Mouse (Mus musculus): ENCODE measurements around the gene Majin. TPM values are rescaled to one million over a fixed set of nuclear protein-coding genes. Genes with fewer than 3 reads are reported as not detected.

The Majin gene
- not detected in 2 replicates for polyA plus RNA-seq (2014; fragmentation: Nextera tagmentation; extraction: Ambion mirVana)

DNA sequence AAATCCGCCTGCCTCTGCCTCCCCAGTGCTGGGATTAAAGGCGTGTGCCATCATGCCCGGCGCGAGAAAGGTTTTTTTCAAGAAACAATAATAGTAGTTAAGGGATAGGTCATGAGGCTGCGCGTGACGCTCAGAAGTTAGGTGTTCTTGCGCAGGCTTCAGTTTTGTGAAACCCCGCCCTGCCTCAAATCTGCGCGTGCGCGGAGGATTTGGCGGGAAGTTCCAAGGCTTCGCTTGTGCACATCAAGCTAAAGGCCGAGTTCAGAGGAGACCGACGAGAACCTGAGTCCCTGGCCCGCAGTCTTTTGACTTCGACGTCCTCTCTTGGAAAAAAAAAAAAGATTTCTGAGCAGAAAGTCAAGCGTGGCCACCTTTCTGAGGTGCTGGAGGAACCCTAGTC is at the start of gene Majin:
Gene Majin, plus strand, starts transcription at position 258 of the 400 bp plus-strand sequence.
- no peaks in the 10 kb centered on the region for H3K4me1 ChIP-seq (replicated peaks; ENCODE audit: control insufficient read depth, insufficient read depth, low read length)
- H3K9ac ChIP-seq (ENCODE audit: low read length): no peak within 1 kb of the TSS
- no peaks in the 10 kb centered on the region for H3K9me3 ChIP-seq (ENCODE audit: control insufficient read depth, low read length)
- no peak within 1 kb of the TSS for H3K4me2 ChIP-seq (ENCODE audit: low read length)
- no peak within 1 kb of the TSS for H3K27ac ChIP-seq (ENCODE audit: low read depth)
- H3K36me3 ChIP-seq (ENCODE audit: control insufficient read depth, insufficient read depth, low read length): no peaks in the 10 kb centered on the region
- ATAC-seq (replicated peaks; ENCODE audit: low FRiP score, low TSS enrichment, low read depth) (no peak), DNase-seq (ENCODE audit: low spot score) (no peak)
- 82% methylated on average over 23 of the region's 23 CpGs for WGBS
- H3K4me3 ChIP-seq (ENCODE audit: low read depth, low read length): no peak within 1 kb of the TSS
- no peaks in the 10 kb centered on the region for H3K27me3 ChIP-seq (replicated peaks; ENCODE audit: control insufficient read depth, insufficient read depth, low read length)

DNA sequence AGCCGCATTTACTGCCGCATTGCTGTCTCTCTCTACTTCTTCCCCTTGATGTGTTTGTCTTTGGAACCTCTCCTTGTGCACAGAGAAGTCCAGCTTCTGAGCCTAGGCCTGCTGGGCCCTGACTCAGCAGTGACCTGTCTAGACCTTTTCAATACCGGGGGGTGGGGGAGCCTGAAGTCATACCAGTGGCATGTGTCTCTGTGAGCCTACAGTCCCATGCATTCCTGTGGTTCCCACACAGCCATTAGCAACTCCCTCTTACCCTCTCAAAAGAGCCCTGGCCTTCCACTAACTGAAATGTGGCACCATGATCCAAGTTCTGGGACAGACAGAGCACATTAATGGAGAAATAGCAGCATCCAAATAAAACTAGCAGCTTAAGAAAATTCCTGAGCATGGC is 47.8 kb upstream of the Majin start:
- ATAC-seq (replicated peaks; ENCODE audit: low FRiP score, low TSS enrichment, low read depth): no peak
- peaks cover 5% of the 10 kb centered on the region for H3K4me1 ChIP-seq (replicated peaks; ENCODE audit: control insufficient read depth, insufficient read depth, low read length)
- H3K4me3 ChIP-seq (ENCODE audit: low read depth, low read length): no peak overlapping the region
- no peaks in the 10 kb centered on the region for H3K27me3 ChIP-seq (replicated peaks; ENCODE audit: control insufficient read depth, insufficient read depth, low read length)
- no peak overlapping the region for H3K27ac ChIP-seq (ENCODE audit: low read depth)
- WGBS: 83% methylated on average over 3 of the region's 3 CpGs
- H3K9ac ChIP-seq (ENCODE audit: low read length): no peak overlapping the region
- H3K4me2 ChIP-seq (ENCODE audit: low read length): no peak overlapping the region
- peaks cover 27% of the 10 kb centered on the region; the same call in 1 of the 2 replicates for H3K36me3 ChIP-seq (ENCODE audit: control insufficient read depth, insufficient read depth, low read length)
- no peaks in the 10 kb centered on the region for H3K9me3 ChIP-seq (ENCODE audit: control insufficient read depth, low read length)
- no peak for DNase-seq (ENCODE audit: low spot score)

DNA sequence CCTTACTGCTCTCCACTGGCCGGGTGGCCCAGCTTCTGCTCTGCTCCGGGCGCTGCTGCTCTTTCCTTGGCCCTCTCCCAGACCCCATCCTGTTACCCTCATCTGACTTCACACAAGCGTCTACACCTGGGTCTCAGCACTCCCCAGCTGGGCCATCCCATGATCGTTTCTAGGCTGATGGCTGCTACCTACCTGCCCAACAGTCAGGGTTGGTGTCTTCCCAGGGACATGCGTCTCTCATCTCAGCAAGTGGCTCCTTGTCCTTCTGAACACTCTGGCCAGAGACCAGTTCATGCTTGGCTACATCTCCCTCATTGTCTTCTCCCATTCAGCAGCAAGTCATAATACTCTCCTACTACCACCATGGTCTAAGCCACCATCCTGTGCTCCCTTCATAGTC is 44.5 kb upstream of the Majin start:
- Histone ChIP-seq H3K36me3 (ENCODE audit: control insufficient read depth, insufficient read depth, low read length) (peaks cover 23% of the 10 kb centered on the region; the same call in 1 of the 2 replicates), H3K4me3 (ENCODE audit: low read depth, low read length) (no peak overlapping the region), H3K27me3 (replicated peaks; ENCODE audit: control insufficient read depth, insufficient read depth, low read length) (no peaks in the 10 kb centered on the region), H3K9me3 (ENCODE audit: control insufficient read depth, low read length) (no peaks in the 10 kb centered on the region), H3K9ac (ENCODE audit: low read length) (peak overlapping the region; percentile 77), H3K27ac (ENCODE audit: low read depth) (peak overlapping the region; percentile 94; the same call in 1 of the 2 replicates), H3K4me1 (replicated peaks; ENCODE audit: control insufficient read depth, insufficient read depth, low read length) (peaks cover 5% of the 10 kb centered on the region), H3K4me2 (ENCODE audit: low read length) (peak overlapping the region; percentile 79)
- no peak for DNase-seq (ENCODE audit: low spot score)
- ATAC-seq (replicated peaks; ENCODE audit: low FRiP score, low TSS enrichment, low read depth): no peak
- 95% methylated on average over 6 of the region's 6 CpGs for WGBS

DNA sequence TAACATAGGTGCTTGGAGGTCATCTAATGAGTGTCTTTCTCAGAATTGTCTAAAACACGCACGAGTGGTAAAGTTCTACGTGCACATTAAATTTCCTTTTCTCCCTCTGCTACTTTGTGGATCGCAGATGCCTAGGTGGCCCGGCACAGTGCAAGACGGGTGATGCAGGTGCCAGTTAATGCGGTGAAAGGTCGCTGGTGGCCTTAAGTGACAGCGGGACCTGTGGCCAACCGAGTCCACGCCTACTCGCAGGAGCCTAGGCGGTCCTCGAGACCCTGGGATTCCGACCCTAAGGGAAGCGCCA is 43.9 kb upstream of the Majin start:
- Histone ChIP-seq H3K36me3 (ENCODE audit: control insufficient read depth, insufficient read depth, low read length) (peaks cover 17% of the 10 kb centered on the region; the same call in 1 of the 2 replicates), H3K4me3 (ENCODE audit: low read depth, low read length) (peak overlapping the region; percentile 61), H3K4me1 (replicated peaks; ENCODE audit: control insufficient read depth, insufficient read depth, low read length) (peaks cover 5% of the 10 kb centered on the region), H3K27me3 (replicated peaks; ENCODE audit: control insufficient read depth, insufficient read depth, low read length) (no peaks in the 10 kb centered on the region), H3K9me3 (ENCODE audit: control insufficient read depth, low read length) (no peaks in the 10 kb centered on the region), H3K27ac (ENCODE audit: low read depth) (peak overlapping the region; percentile 94), H3K4me2 (ENCODE audit: low read length) (peak overlapping the region; percentile 79), H3K9ac (ENCODE audit: low read length) (peak overlapping the region; percentile 77)
- ATAC-seq (replicated peaks; ENCODE audit: low FRiP score, low TSS enrichment, low read depth) (no peak), DNase-seq (ENCODE audit: low spot score) (no peak)
- WGBS: 6% methylated on average over 16 of the region's 16 CpGs

DNA sequence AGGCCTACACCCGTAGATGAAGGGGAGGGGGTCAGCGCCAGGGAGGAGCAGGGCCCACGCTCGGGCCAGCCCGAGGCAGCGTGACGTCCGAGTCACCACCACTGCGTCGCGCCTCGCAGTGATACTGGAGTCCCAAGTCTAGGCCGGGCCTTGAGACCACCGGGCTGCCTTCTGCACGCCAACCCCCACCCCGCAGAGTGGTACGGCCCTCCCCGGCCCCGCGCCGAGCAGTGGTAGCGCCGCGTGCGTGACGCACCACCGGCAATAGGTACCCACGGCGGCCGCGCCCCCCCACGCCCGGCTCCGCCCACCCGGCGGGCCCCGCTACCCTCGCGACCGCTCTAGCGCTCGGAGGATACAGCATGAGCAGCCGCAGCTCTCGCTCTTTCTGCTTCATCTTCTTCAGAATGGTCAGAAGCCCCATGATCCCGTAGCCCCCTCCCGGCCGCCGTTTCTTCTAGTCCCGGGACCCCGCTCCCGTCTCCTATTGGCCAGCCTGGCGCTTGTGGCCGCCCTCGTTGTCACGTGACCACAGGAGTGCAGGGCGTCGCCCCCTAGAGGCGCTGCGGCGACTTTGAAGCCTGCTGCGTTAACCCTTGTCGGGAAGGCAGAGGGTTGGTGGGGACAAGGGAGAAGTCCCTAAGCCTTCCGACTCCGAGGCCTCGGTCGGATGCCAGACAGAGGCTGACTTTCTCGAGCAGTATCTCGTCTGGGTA is 43.4 kb upstream of the Majin start, which contains the start of gene Batf2:
Gene Batf2, plus strand, starts transcription at position 306 of the 716 bp plus-strand sequence.
- WGBS: under 1% methylated on average over 68 of the region's 68 CpGs
- DNase-seq (ENCODE audit: low spot score) (peak; percentile 98), ATAC-seq (replicated peaks; ENCODE audit: low FRiP score, low TSS enrichment, low read depth) (peak; percentile 94)
- H3K27me3 ChIP-seq (replicated peaks; ENCODE audit: control insufficient read depth, insufficient read depth, low read length): no peaks in the 10 kb centered on the region
- peak within 1 kb of the TSS; percentile 77 for H3K9ac ChIP-seq (ENCODE audit: low read length)
- H3K4me1 ChIP-seq (replicated peaks; ENCODE audit: control insufficient read depth, insufficient read depth, low read length): peaks cover 5% of the 10 kb centered on the region
- peak within 1 kb of the TSS; percentile 79 for H3K4me2 ChIP-seq (ENCODE audit: low read length)
- H3K9me3 ChIP-seq (ENCODE audit: control insufficient read depth, low read length): no peaks in the 10 kb centered on the region
- H3K4me3 ChIP-seq (ENCODE audit: low read depth, low read length): peak within 1 kb of the TSS; percentile 61
- peaks cover 12% of the 10 kb centered on the region; the same call in 1 of the 2 replicates for H3K36me3 ChIP-seq (ENCODE audit: control insufficient read depth, insufficient read depth, low read length)
- H3K27ac ChIP-seq (ENCODE audit: low read depth): peak within 1 kb of the TSS; percentile 94

DNA sequence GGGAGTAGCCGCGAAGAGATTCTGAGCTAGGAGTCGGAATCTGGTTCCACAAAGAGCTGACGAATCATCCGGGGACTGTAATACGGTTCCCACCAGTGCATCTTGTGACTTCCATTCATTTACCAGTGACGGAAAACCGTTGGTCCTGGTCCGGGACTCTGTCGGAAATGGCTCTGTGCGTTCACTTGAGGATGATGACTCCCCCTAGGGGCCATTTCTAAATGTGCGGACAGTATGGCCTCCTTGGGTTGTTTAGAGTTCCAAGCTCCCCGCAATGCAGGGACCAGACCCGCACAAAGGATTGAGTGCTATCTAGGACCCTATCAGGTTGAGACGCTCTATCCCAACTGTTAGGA is 42.8 kb upstream of the Majin start, which contains the start of gene Arl2:
Gene Arl2, minus strand, starts transcription at position 155 of the 356 bp plus-strand sequence.
- Histone ChIP-seq H3K27ac (ENCODE audit: low read depth) (peak within 1 kb of the TSS; percentile 94), H3K27me3 (replicated peaks; ENCODE audit: control insufficient read depth, insufficient read depth, low read length) (no peaks in the 10 kb centered on the region), H3K4me2 (ENCODE audit: low read length) (peak within 1 kb of the TSS; percentile 79), H3K36me3 (ENCODE audit: control insufficient read depth, insufficient read depth, low read length) (0 out of 2 replicates have a peak, but pooled peaks cover 7% of the 10 kb centered on the region), H3K4me1 (replicated peaks; ENCODE audit: control insufficient read depth, insufficient read depth, low read length) (peaks cover 5% of the 10 kb centered on the region), H3K9me3 (ENCODE audit: control insufficient read depth, low read length) (no peaks in the 10 kb centered on the region), H3K9ac (ENCODE audit: low read length) (peak within 1 kb of the TSS; percentile 77), H3K4me3 (ENCODE audit: low read depth, low read length) (peak within 1 kb of the TSS; percentile 61)
- peak; percentile 61 for ATAC-seq (replicated peaks; ENCODE audit: low FRiP score, low TSS enrichment, low read depth)
- under 1% methylated on average over 15 of the region's 15 CpGs for WGBS
- DNase-seq (ENCODE audit: low spot score): no peak

DNA sequence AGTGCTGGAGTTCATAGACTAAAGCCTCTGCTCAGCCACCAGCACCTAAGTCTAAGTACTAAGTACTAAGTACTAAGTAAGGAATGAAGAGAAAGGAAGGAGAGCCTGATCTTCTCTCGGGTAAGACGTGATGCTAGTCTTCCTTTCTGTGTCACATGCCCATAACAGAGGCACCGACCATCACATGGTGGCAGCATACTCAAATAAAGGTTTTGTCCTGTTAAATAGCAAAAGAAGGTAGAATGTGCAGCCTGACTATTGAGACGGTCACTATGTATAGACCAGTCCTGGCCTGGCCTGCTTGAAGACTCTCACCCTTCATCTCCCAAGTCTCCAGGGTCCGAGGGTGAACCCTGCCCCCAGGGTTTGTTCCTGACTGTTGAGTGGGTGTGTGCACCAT is 39.3 kb upstream of the Majin start:
- Histone ChIP-seq H3K4me3 (ENCODE audit: low read depth, low read length) (no peak overlapping the region), H3K9me3 (ENCODE audit: control insufficient read depth, low read length) (no peaks in the 10 kb centered on the region), H3K27ac (ENCODE audit: low read depth) (no peak overlapping the region), H3K27me3 (replicated peaks; ENCODE audit: control insufficient read depth, insufficient read depth, low read length) (no peaks in the 10 kb centered on the region), H3K9ac (ENCODE audit: low read length) (no peak overlapping the region), H3K36me3 (ENCODE audit: control insufficient read depth, insufficient read depth, low read length) (no peaks in the 10 kb centered on the region), H3K4me2 (ENCODE audit: low read length) (no peak overlapping the region), H3K4me1 (replicated peaks; ENCODE audit: control insufficient read depth, insufficient read depth, low read length) (peaks cover 3% of the 10 kb centered on the region)
- 79% methylated on average over 5 of the region's 5 CpGs for WGBS
- DNase-seq (ENCODE audit: low spot score): no peak
- no peak for ATAC-seq (replicated peaks; ENCODE audit: low FRiP score, low TSS enrichment, low read depth)

DNA sequence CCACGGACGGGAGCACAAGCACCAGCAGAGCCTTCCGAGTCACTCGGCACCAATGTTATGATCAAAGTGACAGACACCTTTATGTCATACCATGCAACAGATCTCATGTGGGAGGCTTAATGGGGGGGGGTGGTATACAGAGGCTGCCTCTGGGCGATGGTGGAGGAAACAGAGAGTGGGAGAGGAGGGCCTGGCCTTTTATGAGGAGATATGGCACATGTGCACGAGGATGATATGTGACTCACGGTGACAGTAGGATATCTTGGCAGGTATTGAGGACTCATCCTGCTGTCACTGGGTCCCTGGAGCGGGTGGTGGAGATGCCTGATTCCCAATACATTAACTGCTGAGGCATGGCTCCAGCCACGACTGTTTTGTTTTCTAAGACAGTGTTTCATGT is 29.0 kb upstream of the Majin start:
- WGBS: 84% methylated on average over 9 of the region's 9 CpGs
- ATAC-seq (replicated peaks; ENCODE audit: low FRiP score, low TSS enrichment, low read depth) (no peak), DNase-seq (ENCODE audit: low spot score) (no peak)
- no peaks in the 10 kb centered on the region for H3K4me1 ChIP-seq (replicated peaks; ENCODE audit: control insufficient read depth, insufficient read depth, low read length)
- H3K27me3 ChIP-seq (replicated peaks; ENCODE audit: control insufficient read depth, insufficient read depth, low read length): no peaks in the 10 kb centered on the region
- H3K27ac ChIP-seq (ENCODE audit: low read depth): no peak overlapping the region
- no peak overlapping the region for H3K4me3 ChIP-seq (ENCODE audit: low read depth, low read length)
- no peak overlapping the region for H3K9ac ChIP-seq (ENCODE audit: low read length)
- no peaks in the 10 kb centered on the region for H3K36me3 ChIP-seq (ENCODE audit: control insufficient read depth, insufficient read depth, low read length)
- no peak overlapping the region for H3K4me2 ChIP-seq (ENCODE audit: low read length)
- no peaks in the 10 kb centered on the region for H3K9me3 ChIP-seq (ENCODE audit: control insufficient read depth, low read length)

DNA sequence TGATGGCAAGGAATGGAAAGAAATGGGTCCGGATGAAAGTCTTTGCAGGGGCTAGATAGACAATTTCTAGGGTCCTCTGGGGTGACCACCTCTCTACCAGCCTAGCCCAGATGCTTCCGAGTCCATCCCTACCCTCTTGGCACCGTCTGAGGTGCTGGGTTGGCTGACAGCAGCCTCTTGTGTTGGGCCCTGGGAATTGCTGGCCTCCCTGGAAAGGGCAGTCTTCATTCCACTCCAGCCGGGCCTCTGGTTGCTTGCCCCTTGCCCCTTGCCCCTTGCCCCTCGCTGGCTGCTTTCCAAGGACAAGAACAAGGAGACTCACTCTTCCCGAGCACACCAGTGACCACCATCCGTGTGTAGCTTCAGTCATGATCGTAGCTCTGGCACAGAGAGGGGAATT is 27.8 kb upstream of the Majin start:
- Histone ChIP-seq H3K36me3 (ENCODE audit: control insufficient read depth, insufficient read depth, low read length) (no peaks in the 10 kb centered on the region), H3K4me3 (ENCODE audit: low read depth, low read length) (no peak overlapping the region), H3K4me1 (replicated peaks; ENCODE audit: control insufficient read depth, insufficient read depth, low read length) (no peaks in the 10 kb centered on the region), H3K9ac (ENCODE audit: low read length) (no peak overlapping the region), H3K9me3 (ENCODE audit: control insufficient read depth, low read length) (no peaks in the 10 kb centered on the region), H3K27me3 (replicated peaks; ENCODE audit: control insufficient read depth, insufficient read depth, low read length) (no peaks in the 10 kb centered on the region), H3K4me2 (ENCODE audit: low read length) (no peak overlapping the region), H3K27ac (ENCODE audit: low read depth) (no peak overlapping the region)
- 59% methylated on average over 8 of the region's 8 CpGs for WGBS
- no peak for DNase-seq (ENCODE audit: low spot score)
- no peak for ATAC-seq (replicated peaks; ENCODE audit: low FRiP score, low TSS enrichment, low read depth)
